Mouse (Mus musculus): ENCODE results near the gene Cntn6. TPM values are rescaled to one million over a fixed set of nuclear protein-coding genes. Genes with fewer than 3 reads are reported as not detected.

Cntn6 gene
- polyA plus RNA-seq (2015; fragmentation: Nextera tagmentation; extraction: Ambion mirVana), result 0.39 and 0.51 TPM in 2 replicates

DNA sequence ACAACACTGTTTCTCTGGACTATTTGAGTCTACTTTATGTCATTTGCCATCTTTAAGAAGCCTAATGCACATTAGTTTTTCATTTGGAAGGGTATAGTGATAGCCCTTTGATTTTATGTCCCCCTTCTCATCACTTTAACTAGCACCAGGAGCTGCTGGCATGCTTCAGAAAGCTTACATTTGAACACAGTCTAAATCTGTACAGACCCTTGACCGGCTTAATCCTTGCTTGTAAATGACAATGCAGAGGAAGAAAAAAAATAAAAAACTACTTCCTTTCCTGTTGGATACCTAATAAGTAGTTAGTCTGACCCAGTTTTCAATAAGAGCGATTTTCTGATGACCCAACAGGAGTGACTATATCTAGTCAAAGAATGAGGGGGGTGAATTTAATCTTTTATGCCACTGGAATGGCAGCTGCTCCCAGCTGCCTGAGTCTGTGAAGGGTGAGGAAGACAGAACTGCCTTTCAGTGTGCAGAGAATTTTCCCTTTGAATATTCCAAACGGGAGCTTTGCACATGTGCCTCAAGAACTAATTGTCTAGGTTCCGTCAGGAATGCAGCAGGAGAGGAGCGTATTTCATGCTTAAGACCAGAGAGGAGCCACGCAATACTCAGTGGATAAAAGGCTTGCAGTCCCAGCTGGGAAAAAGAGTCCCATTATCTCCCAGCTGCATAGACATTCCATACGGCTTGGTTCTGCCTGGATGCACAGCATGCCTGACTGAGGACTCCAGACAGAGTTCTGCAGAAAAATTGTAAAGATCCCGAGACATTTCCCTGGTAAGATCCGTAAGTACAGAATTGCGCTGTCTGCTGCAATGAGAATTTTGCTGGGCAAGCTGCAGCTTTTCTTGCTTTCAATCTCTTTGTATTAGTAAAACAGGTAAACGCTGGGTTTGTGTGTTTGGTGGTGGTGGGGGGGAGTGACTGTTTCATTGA, at the start of gene Cntn6:
Cntn6 (plus strand) TSS at position 301 of the 942 bp plus-strand sequence.
- H3K27me3 ChIP-seq (replicated peaks; ENCODE audit: control insufficient read depth, insufficient read depth, low read length), result no peaks in the 10 kb centered on the region
- no peak within 1 kb of the TSS for H3K9ac ChIP-seq (ENCODE audit: low read depth, low read length)
- H3K4me1 ChIP-seq (ENCODE audit: control insufficient read depth, insufficient read depth, low read length), result no peaks in the 10 kb centered on the region
- WGBS, result 49% methylated on average over 11 of the region's 11 CpGs
- H3K27ac ChIP-seq (ENCODE audit: low read length), result no peak within 1 kb of the TSS
- H3K4me2 ChIP-seq (ENCODE audit: low read depth, low read length), result peak within 1 kb of the TSS; percentile 25; the same call in 1 of the 2 replicates
- no peaks in the 10 kb centered on the region for H3K9me3 ChIP-seq (ENCODE audit: control insufficient read depth, low read length)
- H3K36me3 ChIP-seq (ENCODE audit: control insufficient read depth, insufficient read depth, low read length), result no peaks in the 10 kb centered on the region
- H3K4me3 ChIP-seq (ENCODE audit: low read length), result peak within 1 kb of the TSS; percentile 1; the same call in 1 of the 2 replicates
- ATAC-seq, result no peak

- no peak overlapping the region for H3K4me2 ChIP-seq (ENCODE audit: low read depth, low read length)
- no peak overlapping the region for H3K27ac ChIP-seq (ENCODE audit: low read length)
- no peak overlapping the region for H3K9ac ChIP-seq (ENCODE audit: low read depth, low read length)
- H3K4me1 ChIP-seq (ENCODE audit: control insufficient read depth, insufficient read depth, low read length), result no peaks in the 10 kb centered on the region
- 67% methylated on average over 3 of the region's 3 CpGs for WGBS
- H3K4me3 ChIP-seq (ENCODE audit: low read length), result no peak overlapping the region
- no peaks in the 10 kb centered on the region for H3K27me3 ChIP-seq (replicated peaks; ENCODE audit: control insufficient read depth, insufficient read depth, low read length)
- no peak for ATAC-seq
- H3K9me3 ChIP-seq (ENCODE audit: control insufficient read depth, low read length), result no peaks in the 10 kb centered on the region
- H3K36me3 ChIP-seq (ENCODE audit: control insufficient read depth, insufficient read depth, low read length), result no peaks in the 10 kb centered on the region
Observed at GRCm38 (mm10) chr6:104443731-104444130, 48.9 kb upstream of the Cntn6 start.

DNA sequence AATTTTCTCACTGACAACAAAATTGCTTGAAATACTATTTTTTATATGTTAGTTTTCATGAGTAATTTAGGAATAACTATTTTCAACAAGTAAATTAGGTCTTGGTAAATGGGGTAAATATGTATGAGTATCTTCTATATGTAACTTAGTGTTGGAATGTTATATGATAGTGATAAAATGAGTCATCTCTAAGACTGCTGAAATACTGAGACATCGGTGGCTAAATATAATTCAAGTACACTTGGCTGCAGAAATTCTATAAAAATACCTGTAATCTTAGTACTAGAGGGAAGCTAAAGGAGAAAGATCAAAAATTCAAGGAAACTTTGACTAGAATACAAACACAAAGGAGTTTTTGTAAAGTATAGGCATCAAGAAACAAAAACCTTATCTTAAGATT, 21.9 kb upstream of the Cntn6 start:
- Histone ChIP-seq H3K27me3 (replicated peaks; ENCODE audit: control insufficient read depth, insufficient read depth, low read length) (no peaks in the 10 kb centered on the region), H3K27ac (ENCODE audit: low read length) (no peak overlapping the region), H3K9me3 (ENCODE audit: control insufficient read depth, low read length) (no peaks in the 10 kb centered on the region), H3K4me1 (ENCODE audit: control insufficient read depth, insufficient read depth, low read length) (no peaks in the 10 kb centered on the region), H3K36me3 (ENCODE audit: control insufficient read depth, insufficient read depth, low read length) (no peaks in the 10 kb centered on the region), H3K4me2 (ENCODE audit: low read depth, low read length) (no peak overlapping the region), H3K4me3 (ENCODE audit: low read length) (no peak overlapping the region), H3K9ac (ENCODE audit: low read depth, low read length) (no peak overlapping the region)
- 90% methylated on average over 1 of the region's 1 CpGs for WGBS
- no peak for ATAC-seq

GRCm38 (mm10) chr6:104479242-104479641, 13.3 kb upstream of the Cntn6 start:
- no peaks in the 10 kb centered on the region for H3K27me3 ChIP-seq (replicated peaks; ENCODE audit: control insufficient read depth, insufficient read depth, low read length)
- no peak overlapping the region for H3K27ac ChIP-seq (ENCODE audit: low read length)
- ATAC-seq, result no peak
- H3K4me3 ChIP-seq (ENCODE audit: low read length), result no peak overlapping the region
- no peak overlapping the region for H3K4me2 ChIP-seq (ENCODE audit: low read depth, low read length)
- H3K9me3 ChIP-seq (ENCODE audit: control insufficient read depth, low read length), result no peaks in the 10 kb centered on the region
- no peak overlapping the region for H3K9ac ChIP-seq (ENCODE audit: low read depth, low read length)
- no peaks in the 10 kb centered on the region for H3K36me3 ChIP-seq (ENCODE audit: control insufficient read depth, insufficient read depth, low read length)
- no peaks in the 10 kb centered on the region for H3K4me1 ChIP-seq (ENCODE audit: control insufficient read depth, insufficient read depth, low read length)

GRCm38 (mm10) chr6:104493459-104493858, 869 bp downstream of the Cntn6 start:
- WGBS, result 51% methylated on average over 6 of the region's 6 CpGs
- Histone ChIP-seq H3K4me2 (ENCODE audit: low read depth, low read length) (no peak overlapping the region), H3K9ac (ENCODE audit: low read depth, low read length) (no peak overlapping the region), H3K27ac (ENCODE audit: low read length) (no peak overlapping the region), H3K27me3 (replicated peaks; ENCODE audit: control insufficient read depth, insufficient read depth, low read length) (no peaks in the 10 kb centered on the region), H3K9me3 (ENCODE audit: control insufficient read depth, low read length) (no peaks in the 10 kb centered on the region), H3K4me1 (ENCODE audit: control insufficient read depth, insufficient read depth, low read length) (no peaks in the 10 kb centered on the region), H3K4me3 (ENCODE audit: low read length) (no peak overlapping the region), H3K36me3 (ENCODE audit: control insufficient read depth, insufficient read depth, low read length) (no peaks in the 10 kb centered on the region)
- no peak for ATAC-seq

- Histone ChIP-seq H3K27me3 (replicated peaks; ENCODE audit: control insufficient read depth, insufficient read depth, low read length) (no peaks in the 10 kb centered on the region), H3K27ac (ENCODE audit: low read length) (no peak overlapping the region)
- 79% methylated on average over 2 of the region's 2 CpGs for WGBS
Observed at GRCm38 (mm10) chr6:104495801-104496200, 3.2 kb downstream of the Cntn6 start.

GRCm38 (mm10) chr6:104563993-104564392, 71.4 kb downstream of the Cntn6 start:
- Histone ChIP-seq H3K4me2 (ENCODE audit: low read depth, low read length) (no peak overlapping the region), H3K27ac (ENCODE audit: low read length) (no peak overlapping the region), H3K9ac (ENCODE audit: low read depth, low read length) (no peak overlapping the region), H3K4me3 (ENCODE audit: low read length) (no peak overlapping the region), H3K36me3 (ENCODE audit: control insufficient read depth, insufficient read depth, low read length) (no peaks in the 10 kb centered on the region), H3K27me3 (replicated peaks; ENCODE audit: control insufficient read depth, insufficient read depth, low read length) (no peaks in the 10 kb centered on the region), H3K9me3 (ENCODE audit: control insufficient read depth, low read length) (no peaks in the 10 kb centered on the region), H3K4me1 (ENCODE audit: control insufficient read depth, insufficient read depth, low read length) (no peaks in the 10 kb centered on the region)
- ATAC-seq, result no peak
- WGBS, result 91% methylated on average over 1 of the region's 1 CpGs

More at GRCm38 (mm10) chr6:104495801-104496200, 3.2 kb downstream of the Cntn6 start:
- Histone ChIP-seq H3K4me2 (ENCODE audit: low read depth, low read length) (no peak overlapping the region), H3K9ac (ENCODE audit: low read depth, low read length) (no peak overlapping the region), H3K4me1 (ENCODE audit: control insufficient read depth, insufficient read depth, low read length) (no peaks in the 10 kb centered on the region), H3K9me3 (ENCODE audit: control insufficient read depth, low read length) (no peaks in the 10 kb centered on the region), H3K36me3 (ENCODE audit: control insufficient read depth, insufficient read depth, low read length) (no peaks in the 10 kb centered on the region), H3K4me3 (ENCODE audit: low read length) (no peak overlapping the region)
- no peak for ATAC-seq

GRCm38 (mm10) chr6:104569564-104569963, 77.0 kb downstream of the Cntn6 start:
- H3K9me3 ChIP-seq (ENCODE audit: control insufficient read depth, low read length), result no peaks in the 10 kb centered on the region
- H3K27me3 ChIP-seq (replicated peaks; ENCODE audit: control insufficient read depth, insufficient read depth, low read length), result no peaks in the 10 kb centered on the region
- no peak for ATAC-seq
- H3K4me2 ChIP-seq (ENCODE audit: low read depth, low read length), result no peak overlapping the region
- H3K4me3 ChIP-seq (ENCODE audit: low read length), result no peak overlapping the region
- no peak overlapping the region for H3K9ac ChIP-seq (ENCODE audit: low read depth, low read length)
- H3K36me3 ChIP-seq (ENCODE audit: control insufficient read depth, insufficient read depth, low read length), result no peaks in the 10 kb centered on the region
- no peaks in the 10 kb centered on the region for H3K4me1 ChIP-seq (ENCODE audit: control insufficient read depth, insufficient read depth, low read length)
- H3K27ac ChIP-seq (ENCODE audit: low read length), result no peak overlapping the region

DNA sequence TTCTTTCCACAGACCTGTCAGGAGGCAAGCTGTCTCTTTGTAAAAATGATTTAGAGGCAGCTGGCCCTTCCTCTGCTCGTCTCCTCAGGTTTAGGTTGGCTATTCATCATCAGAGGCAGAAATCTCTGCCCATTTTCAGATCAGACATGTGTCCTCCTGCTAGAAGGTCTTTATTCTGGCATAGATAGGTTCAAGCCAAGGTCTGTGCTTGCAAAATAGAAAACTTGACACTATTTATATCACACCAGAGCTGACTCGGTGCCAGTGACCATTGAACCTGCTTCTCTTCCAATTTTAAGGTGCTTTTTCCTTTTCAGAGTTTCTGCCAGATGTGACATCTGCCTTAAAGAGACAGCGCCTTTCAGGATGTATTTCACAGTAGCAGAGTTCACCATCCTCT, 95.4 kb downstream of the Cntn6 start:
- no peak overlapping the region for H3K27ac ChIP-seq (ENCODE audit: low read length)
- no peaks in the 10 kb centered on the region for H3K36me3 ChIP-seq (ENCODE audit: control insufficient read depth, insufficient read depth, low read length)
- no peaks in the 10 kb centered on the region for H3K9me3 ChIP-seq (ENCODE audit: control insufficient read depth, low read length)
- no peaks in the 10 kb centered on the region for H3K4me1 ChIP-seq (ENCODE audit: control insufficient read depth, insufficient read depth, low read length)
- no peak overlapping the region for H3K9ac ChIP-seq (ENCODE audit: low read depth, low read length)
- H3K4me2 ChIP-seq (ENCODE audit: low read depth, low read length), result no peak overlapping the region
- no peak overlapping the region for H3K4me3 ChIP-seq (ENCODE audit: low read length)
- ATAC-seq, result no peak
- WGBS, result 51% methylated on average over 3 of the region's 3 CpGs
- H3K27me3 ChIP-seq (replicated peaks; ENCODE audit: control insufficient read depth, insufficient read depth, low read length), result no peaks in the 10 kb centered on the region
